Comparison of ENCODE assay signal across 13 mouse cellular contexts in the genomic region with DNA sequence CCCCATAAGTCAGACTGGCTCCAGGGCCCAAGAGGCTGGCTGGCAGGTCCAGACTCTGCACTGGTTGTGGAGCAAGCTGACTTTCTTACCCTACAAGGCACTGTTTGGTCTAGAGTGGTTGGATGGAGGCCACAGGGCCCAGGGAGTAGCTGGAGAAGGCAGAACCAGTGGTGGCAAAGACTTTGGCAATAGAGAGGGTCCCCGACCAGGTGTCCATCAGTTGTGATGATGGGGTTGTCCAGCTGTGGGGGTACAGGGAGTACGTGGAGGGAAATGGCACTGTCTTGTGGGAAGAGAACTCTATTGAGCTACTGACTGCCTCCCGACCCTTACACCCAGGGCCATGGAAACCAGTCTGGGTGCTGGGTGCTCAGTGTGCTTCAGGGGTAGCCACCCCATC. TPM values are rescaled to one million over a fixed set of nuclear protein-coding genes. Genes with fewer than 3 reads are reported as not detected.
DNase-seq lines count a peak whose midpoint lies in the region; ATAC-seq and TF ChIP-seq lines count a peak whose summit lies in the region.
"Had no signal": no experiment of that assay in that cellular context is flagged by ENCODE, and none has a peak within 500 bp of the region (broad histone marks: within the 10 kb centered on the region; RNA-seq: fewer than 3 reads in every experiment).

No protein-coding gene starts in this region.

- no peak overlapping the region for H3ac ChIP-seq in myocyte (ENCODE audit: control insufficient read depth, insufficient read length)

- peak overlapping the region; percentile 47 for H3K9ac ChIP-seq in heart, embryonic 15.5 days
- no peak overlapping the region for H3K9ac ChIP-seq in embryonic facial prominence, embryonic 14.5 days (ENCODE audit: low read depth, low read length)
- H3K9ac ChIP-seq: liver, embryonic 12.5 days had no signal

- peak overlapping the region; percentile 96 for H3K27ac ChIP-seq in heart, embryonic 15.5 days
- H3K27ac ChIP-seq in embryonic facial prominence, embryonic 14.5 days (replicated peaks; ENCODE audit: low read depth, low read length): 0 out of 2 replicates have a peak overlapping the region, but pooled peaks have one; percentile 6
- H3K27ac ChIP-seq: liver, embryonic 12.5 days had no signal

- H3K4me1 ChIP-seq in heart, embryonic 15.5 days (replicated peaks): peaks cover 48% of the 10 kb centered on the region
- H3K4me1 ChIP-seq in embryonic facial prominence, embryonic 14.5 days (ENCODE audit: control insufficient read depth, insufficient read depth, low read length): peaks cover 17% of the 10 kb centered on the region

- peak; percentile 67 for DNase-seq in cerebellum, adult 9-11 months
- DNase-seq in cerebellum, postnatal 36 days: no peak
- DNase-seq in heart, adult 9 months (ENCODE audit: low spot score in 2 of 2): no peak
- no peak for DNase-seq in embryonic facial prominence, embryonic 14.5 days (ENCODE audit: low spot score)
- no peak for DNase-seq in right cerebral cortex, postnatal 10 days (ENCODE audit: low spot score in 2 of 2)
- DNase-seq in ovary, postnatal 14 days (ENCODE audit: low spot score): no peak
- DNase-seq: kidney, adult 2 months; lung, postnatal 14 days; thymus, adult 2 months had no signal

- 91% methylated on average over 3 of the region's 3 CpGs for WGBS in heart, embryonic 15.5 days
- 85% methylated on average over 3 of the region's 3 CpGs for WGBS in embryonic facial prominence, embryonic 14.5 days

- peak overlapping the region; percentile 24 for H3K4me2 ChIP-seq in heart, embryonic 15.5 days
- no peak overlapping the region for H3K4me2 ChIP-seq in embryonic facial prominence, embryonic 14.5 days (ENCODE audit: low read depth, low read length)
- peak overlapping the region; percentile 76 for H3K4me2 ChIP-seq in myocyte (ENCODE audit: low read depth)
- H3K4me2 ChIP-seq: liver, embryonic 12.5 days; midbrain, embryonic 11.5 days had no signal

- H3K27me3 ChIP-seq in heart, embryonic 15.5 days: peaks cover 10% of the 10 kb centered on the region; the same call in 1 of the 2 replicates
- H3K27me3 ChIP-seq in embryonic facial prominence, embryonic 14.5 days (replicated peaks; ENCODE audit: control insufficient read depth, insufficient read depth, low read length): peaks cover 9% of the 10 kb centered on the region
- H3K27me3 ChIP-seq in myocyte (ENCODE audit: control insufficient read depth, insufficient read depth, insufficient read length): no peaks in the 10 kb centered on the region

- no peak for TF ChIP-seq POLR2A in myocyte (IDR thresholded peaks at IDR 0.05; ENCODE audit: insufficient read length, low read depth)

- peaks cover 9% of the 10 kb centered on the region for H3K79me2 ChIP-seq in myocyte (ENCODE audit: control insufficient read depth, insufficient read depth)

- H3K9me3 ChIP-seq in heart, embryonic 15.5 days (replicated peaks): no peaks in the 10 kb centered on the region
- no peaks in the 10 kb centered on the region for H3K9me3 ChIP-seq in embryonic facial prominence, embryonic 14.5 days (ENCODE audit: control insufficient read depth, low read length)
- H3K9me3 ChIP-seq: liver, embryonic 12.5 days had no signal

- H3K4me3 ChIP-seq in heart, embryonic 15.5 days: no peak overlapping the region
- H3K4me3 ChIP-seq in embryonic facial prominence, embryonic 14.5 days (ENCODE audit: low read depth, low read length): no peak overlapping the region
- H3K4me3 ChIP-seq in myocyte: no peak overlapping the region
- H3K4me3 ChIP-seq: liver, embryonic 12.5 days had no signal

- ATAC-seq in heart, embryonic 15.5 days (replicated peaks; ENCODE audit: insufficient number of reproducible peaks, insufficient read depth, low FRiP score, low read depth): no peak
- no peak for ATAC-seq in embryonic facial prominence, embryonic 14.5 days (ENCODE audit: low read depth)
- ATAC-seq: liver, embryonic 12.5 days had no signal

- peaks cover 24% of the 10 kb centered on the region; the same call in 1 of the 2 replicates for H3K36me3 ChIP-seq in heart, embryonic 15.5 days
- H3K36me3 ChIP-seq in embryonic facial prominence, embryonic 14.5 days (ENCODE audit: control insufficient read depth, insufficient read depth, low read length): peaks cover 33% of the 10 kb centered on the region
- H3K36me3 ChIP-seq in myocyte (ENCODE audit: control insufficient read depth, insufficient read depth): peaks cover 21% of the 10 kb centered on the region
- H3K36me3 ChIP-seq: liver, embryonic 12.5 days had no signal

TF ChIP-seq in myocyte, 11 proteins besides CTCF, POLR2A, EP300 and RAD21:
- TF ChIP-seq E2F4 (IDR thresholded peaks at IDR 0.05; ENCODE audit: insufficient read depth): no peak

RNA-seq across cellular contexts. Expression of a gene that starts 18.7 kb away (rescaled TPM):
- 44.5 and 54.4 TPM in 2 replicates for polyA plus RNA-seq in heart, embryonic 15.5 days (2015; fragmentation: Nextera tagmentation; extraction: Ambion mirVana)
- polyA plus RNA-seq in embryonic facial prominence, embryonic 14.5 days (2014; fragmentation: Nextera tagmentation; extraction: Ambion mirVana): 20.2 and 20.3 TPM in 2 replicates
- 42.3 TPM for polyA plus RNA-seq in myocyte (2012; fragmentation: generic; extraction: Trizol)

RNA-seq across cellular contexts. Expression of a gene that starts 33.7 kb away (rescaled TPM):
- 374 and 419 TPM in 2 replicates for polyA plus RNA-seq in heart, embryonic 15.5 days (2015; fragmentation: Nextera tagmentation; extraction: Ambion mirVana)
- 159 and 218 TPM in 2 replicates for polyA plus RNA-seq in embryonic facial prominence, embryonic 14.5 days (2014; fragmentation: Nextera tagmentation; extraction: Ambion mirVana)
- polyA plus RNA-seq in myocyte (2012; fragmentation: generic; extraction: Trizol): 2,193 TPM

RNA-seq across cellular contexts. Expression of a gene that starts 41.9 kb away (rescaled TPM):
- 63.9 and 81.8 TPM in 2 replicates for polyA plus RNA-seq in heart, embryonic 15.5 days (2015; fragmentation: Nextera tagmentation; extraction: Ambion mirVana)
- 74.2 and 82.9 TPM in 2 replicates for polyA plus RNA-seq in embryonic facial prominence, embryonic 14.5 days (2014; fragmentation: Nextera tagmentation; extraction: Ambion mirVana)
- 106 TPM for polyA plus RNA-seq in myocyte (2012; fragmentation: generic; extraction: Trizol)

RNA-seq across cellular contexts. Expression of a gene that starts 56.4 kb away (rescaled TPM):
- polyA plus RNA-seq in heart, embryonic 15.5 days (2015; fragmentation: Nextera tagmentation; extraction: Ambion mirVana): 0.40 and 0.81 TPM in 2 replicates
- 0.16 and 0.18 TPM in 2 replicates for polyA plus RNA-seq in embryonic facial prominence, embryonic 14.5 days (2014; fragmentation: Nextera tagmentation; extraction: Ambion mirVana)
- 0.28 TPM for polyA plus RNA-seq in myocyte (2012; fragmentation: generic; extraction: Trizol)
